Mouse (Mus musculus) intestine, postnatal 0 days (tissue): Measurements from ENCODE around the gene Apeh. TPM values are rescaled to one million over a fixed set of nuclear protein-coding genes. Genes with fewer than 3 reads are reported as not detected.

ENCODE experiments used
- ATAC-seq: fragments of 200-750 bp; cut with Nextera tagmentation; 2 replicates; pipeline ENCODE4 v1.8.0; 2017; ENCODE audit warnings: mild to moderate bottlenecking, moderate TSS enrichment, moderate library complexity
- H3K27ac ChIP-seq: fragments of 300-500 bp; sonication (generic); 2 replicates; pipeline ENCODE4 v1.5.1; 2014; ENCODE audit warnings: mild to moderate bottlenecking, low read depth, low read length, moderate library complexity
- H3K27me3 ChIP-seq: fragments of 300-500 bp; sonication (generic); replicated peaks from 2 replicates; pipeline ENCODE4 v1.6.1; 2014; ENCODE audit warnings: low read length, mixed read lengths; ENCODE audit not compliant: control insufficient read depth, insufficient read depth
- H3K36me3 ChIP-seq: fragments of 300-500 bp; sonication (generic); 2 replicates; pipeline ENCODE4 v1.6.1; 2014; ENCODE audit warnings: mild to moderate bottlenecking, moderate library complexity; ENCODE audit not compliant: control insufficient read depth, insufficient read depth
- H3K4me1 ChIP-seq: fragments of 300-500 bp; sonication (generic); replicated peaks from 2 replicates; pipeline ENCODE4 v1.6.1; 2014; ENCODE audit warnings: antibody characterized with exemption, low read length, mixed read lengths; ENCODE audit not compliant: control insufficient read depth, insufficient read depth
- H3K4me2 ChIP-seq: fragments of 300-500 bp; sonication (generic); replicated peaks from 2 replicates; pipeline ENCODE4 v1.6.1; 2014; ENCODE audit warnings: low read depth, mild to moderate bottlenecking, moderate library complexity
- H3K4me3 ChIP-seq: fragments of 300-500 bp; sonication (generic); 2 replicates; pipeline ENCODE4 v1.5.1; 2014; ENCODE audit warnings: low read depth, low read length
- H3K9ac ChIP-seq: fragments of 300-500 bp; sonication (generic); 2 replicates; pipeline ENCODE4 v1.6.1; 2014; ENCODE audit warnings: mild to moderate bottlenecking, low read depth, low read length
- H3K9me3 ChIP-seq: fragments of 300-500 bp; sonication (generic); 2 replicates; pipeline ENCODE4 v1.6.1; 2016; ENCODE audit warnings: mixed run types; ENCODE audit not compliant: control insufficient read depth
- CTCF ChIP-seq: sonication (generic); IDR thresholded peaks from 2 replicates; pipeline ENCODE4 v1.5.1; 2016; ENCODE audit warnings: low read depth, mild to moderate bottlenecking, control low read depth, antibody characterized with exemption, moderate library complexity
- WGBS: fragments of 180-500 bp; shearing (Covaris S2); extraction: QIAGEN DNeasy Blood & Tissue Kit; methylation state at CpG from one replicate; pipeline ENCODE4 v1.1.7; 2014; 5-methylcytosine and 5-hydroxymethylcytosine counted together
- polyA plus RNA-seq: library from polyadenylated mRNA; unstranded; fragments of >200 nt; fragmentation: Nextera tagmentation; extraction: Ambion mirVana; gene quantifications from 2 replicates; pipeline ENCODE4 v1.2.1, GENCODE M21; 2015

Apeh gene
- 82.6 and 98.4 TPM in 2 replicates for polyA plus RNA-seq

GRCm38 (mm10) chr9:108094184-108094941 is at the start of gene Apeh:
Apeh (minus strand) TSS chr9:108094606.
- no peaks in the 10 kb centered on the region for H3K9me3 ChIP-seq
- WGBS: under 1% methylated on average over 52 of the region's 52 CpGs

GRCm38 (mm10) chr9:108143470-108143869 is 49.1 kb upstream of the Apeh start:
- no peak for TF ChIP-seq CTCF
- H3K27me3 ChIP-seq: no peaks in the 10 kb centered on the region
- H3K27ac ChIP-seq: no peak overlapping the region
- no peak overlapping the region for H3K4me2 ChIP-seq
- no peaks in the 10 kb centered on the region for H3K9me3 ChIP-seq
- H3K4me3 ChIP-seq: no peak overlapping the region
- H3K36me3 ChIP-seq: no peaks in the 10 kb centered on the region
- 0 out of 2 replicates have a peak, but pooled peaks cover 3% of the 10 kb centered on the region for H3K4me1 ChIP-seq
- 86% methylated on average over 2 of the region's 2 CpGs for WGBS
- H3K9ac ChIP-seq: no peak overlapping the region
- no peak for ATAC-seq

More at GRCm38 (mm10) chr9:108094184-108094941, at the start of gene Apeh:
- Histone ChIP-seq H3K9ac (peak within 1 kb of the TSS; percentile 91), H3K4me3 (peak within 1 kb of the TSS; percentile 87), H3K4me2 (peak within 1 kb of the TSS; percentile 93), H3K4me1 (peaks cover 8% of the 10 kb centered on the region; the same call in 1 of the 2 replicates), H3K36me3 (peaks cover 25% of the 10 kb centered on the region), H3K27ac (peak within 1 kb of the TSS; percentile 91), H3K27me3 (no peaks in the 10 kb centered on the region)
- peak; percentile 92 for ATAC-seq
- peak; percentile 36 for TF ChIP-seq CTCF

GRCm38 (mm10) chr9:108141387-108141786 is 47.0 kb upstream of the Apeh start:
- ATAC-seq: no peak
- H3K9me3 ChIP-seq: no peaks in the 10 kb centered on the region
- 0 out of 2 replicates have a peak, but pooled peaks cover 3% of the 10 kb centered on the region for H3K4me1 ChIP-seq
- no peak for TF ChIP-seq CTCF
- no peak overlapping the region for H3K4me3 ChIP-seq
- WGBS: 87% methylated on average over 10 of the region's 10 CpGs
- no peak overlapping the region for H3K27ac ChIP-seq
- H3K9ac ChIP-seq: no peak overlapping the region
- no peaks in the 10 kb centered on the region for H3K27me3 ChIP-seq
- H3K36me3 ChIP-seq: no peaks in the 10 kb centered on the region
- H3K4me2 ChIP-seq: no peak overlapping the region

- WGBS: 82% methylated on average over 7 of the region's 7 CpGs
- TF ChIP-seq CTCF: peak; percentile 58
- Histone ChIP-seq H3K4me2 (no peak overlapping the region), H3K27ac (no peak overlapping the region), H3K36me3 (no peaks in the 10 kb centered on the region), H3K4me1 (0 out of 2 replicates have a peak, but pooled peaks cover 2% of the 10 kb centered on the region), H3K27me3 (no peaks in the 10 kb centered on the region), H3K4me3 (no peak overlapping the region), H3K9ac (no peak overlapping the region), H3K9me3 (no peaks in the 10 kb centered on the region)
- no peak for ATAC-seq
Observed at GRCm38 (mm10) chr9:108139963-108140695, 45.7 kb upstream of the Apeh start.

- no peak for TF ChIP-seq CTCF
- Histone ChIP-seq H3K27me3 (no peaks in the 10 kb centered on the region), H3K4me2 (no peak overlapping the region), H3K27ac (no peak overlapping the region), H3K4me1 (no peaks in the 10 kb centered on the region), H3K4me3 (no peak overlapping the region), H3K9me3 (no peaks in the 10 kb centered on the region), H3K9ac (no peak overlapping the region), H3K36me3 (no peaks in the 10 kb centered on the region)
- ATAC-seq: no peak
- WGBS: 81% methylated on average over 17 of the region's 17 CpGs
Observed at GRCm38 (mm10) chr9:108139169-108139962, 45.0 kb upstream of the Apeh start.

GRCm38 (mm10) chr9:108138118-108138517 is 43.7 kb upstream of the Apeh start:
- 82% methylated on average over 6 of the region's 6 CpGs for WGBS
- Histone ChIP-seq H3K27ac (no peak overlapping the region), H3K9ac (no peak overlapping the region), H3K4me3 (no peak overlapping the region), H3K4me1 (no peaks in the 10 kb centered on the region), H3K27me3 (no peaks in the 10 kb centered on the region), H3K9me3 (no peaks in the 10 kb centered on the region), H3K4me2 (no peak overlapping the region), H3K36me3 (no peaks in the 10 kb centered on the region)
- no peak for ATAC-seq
- no peak for TF ChIP-seq CTCF
